Mouse (Mus musculus): ENCODE data around the gene Sycp1.

The Sycp1 gene

GRCm38 (mm10) chr3:102935451-102936354 is at the start of gene Sycp1:
TSS of gene Sycp1 (minus strand) at chr3:102936100.
- DNase-seq, result no peak

- DNase-seq, result no peak
These were observed 44.4 kb upstream of the Sycp1 start for GRCm38 (mm10) chr3:102980349-102980736.

- no peak for DNase-seq
These were observed 43.8 kb upstream of the Sycp1 start for GRCm38 (mm10) chr3:102979550-102980348.

- DNase-seq, result no peak
These were observed 41.0 kb upstream of the Sycp1 start for GRCm38 (mm10) chr3:102976906-102977305.

GRCm38 (mm10) chr3:102970508-102970907 is 34.6 kb upstream of the Sycp1 start:
- no peak for DNase-seq

- DNase-seq, result no peak
These were observed 34.2 kb upstream of the Sycp1 start for GRCm38 (mm10) chr3:102970067-102970466.

- no peak for DNase-seq
These were observed 28.1 kb upstream of the Sycp1 start, which contains the start of gene Nr1h5 for GRCm38 (mm10) chr3:102964033-102964432. TSS of gene Nr1h5 (minus strand) at chr3:102964133.

GRCm38 (mm10) chr3:102955596-102955995 is 19.7 kb upstream of the Sycp1 start:
- DNase-seq, result no peak

- no peak for DNase-seq
These were observed 19.2 kb upstream of the Sycp1 start for GRCm38 (mm10) chr3:102955143-102955542.

- no peak for DNase-seq
These were observed 18.6 kb upstream of the Sycp1 start for GRCm38 (mm10) chr3:102954476-102954875.

GRCm38 (mm10) chr3:102946861-102947260 is 11.0 kb upstream of the Sycp1 start:
- peak; percentile 59 to 64 for DNase-seq

- no peak for DNase-seq
These were observed 10.4 kb upstream of the Sycp1 start for GRCm38 (mm10) chr3:102946312-102946711.

- no peak for DNase-seq
These were observed 2.2 kb upstream of the Sycp1 start for GRCm38 (mm10) chr3:102938100-102938499.

GRCm38 (mm10) chr3:102899136-102899535 is 36.8 kb downstream of the Sycp1 start:
- no peak for DNase-seq

GRCm38 (mm10) chr3:102880529-102880928 is 55.4 kb downstream of the Sycp1 start:
- no peak for DNase-seq

GRCm38 (mm10) chr3:102848661-102849060 is 87.2 kb downstream of the Sycp1 start:
- DNase-seq, result no peak

- no peak for DNase-seq
These were observed 93.5 kb downstream of the Sycp1 start for GRCm38 (mm10) chr3:102842386-102842785.

- DNase-seq, result peak; percentile 89 to 91
These were observed 132.0 kb downstream of the Sycp1 start for GRCm38 (mm10) chr3:102803937-102804336.

- peak; percentile 14 to 24 for DNase-seq
These were observed 148.5 kb downstream of the Sycp1 start for GRCm38 (mm10) chr3:102787369-102787768.

GRCm38 (mm10) chr3:102782618-102783017 is 153.3 kb downstream of the Sycp1 start, which contains the start of gene Tshb:
TSS of gene Tshb (minus strand) at chr3:102782718.
- DNase-seq, result no peak

GRCm38 (mm10) chr3:102773018-102773417 is 162.9 kb downstream of the Sycp1 start:
- DNase-seq, result no peak
